Mouse (Mus musculus) midbrain, embryonic 10.5 days (tissue): ENCODE results near the gene Zfp61. TPM values are rescaled to one million over a fixed set of nuclear protein-coding genes. Genes with fewer than 3 reads are reported as not detected.

Experiments
- DNase-seq: peaks from one replicate; pipeline ENCODE4 v3.0.0-alpha.2; 2017; ENCODE audit warnings: low spot score
- H3K27ac ChIP-seq: fragments of 300-500 bp; sonication (generic); replicated peaks from 2 replicates; pipeline ENCODE4 v1.5.1; 2016; ENCODE audit warnings: mild to moderate bottlenecking
- H3K27me3 ChIP-seq: fragments of 300-500 bp; sonication (generic); 2 replicates; pipeline ENCODE4 v1.6.1; 2016; ENCODE audit warnings: low read depth, mild to moderate bottlenecking; ENCODE audit not compliant: poor library complexity, severe bottlenecking
- H3K36me3 ChIP-seq: fragments of 300-500 bp; sonication (generic); 2 replicates; pipeline ENCODE4 v1.6.1; 2016; ENCODE audit warnings: mild to moderate bottlenecking, moderate library complexity
- H3K4me1 ChIP-seq: fragments of 300-500 bp; sonication (generic); 2 replicates; pipeline ENCODE4 v1.6.1; 2016
- H3K4me3 ChIP-seq: fragments of 300-500 bp; sonication (generic); 2 replicates; pipeline ENCODE4 v1.5.1; 2016; ENCODE audit warnings: mild to moderate bottlenecking, moderate library complexity
- H3K9me3 ChIP-seq: fragments of 300-500 bp; sonication (generic); replicated peaks from 2 replicates; pipeline ENCODE4 v1.6.1; 2016; ENCODE audit warnings: mild to moderate bottlenecking
- WGBS: fragments of 180-500 bp; shearing (Covaris S2); methylation state at CpG from one replicate; pipeline ENCODE4 v1.1.7; 2016; 5-methylcytosine and 5-hydroxymethylcytosine counted together
- polyA plus RNA-seq: library from polyadenylated mRNA; unstranded; fragments of >200 nt; fragmentation: Nextera tagmentation; extraction: Ambion mirVana; gene quantifications from 2 replicates; pipeline ENCODE4 v1.2.1, GENCODE M21; 2016

Gene Zfp61
- polyA plus RNA-seq, 1 experiment from 2014 or later, result 36.7 TPM

- H3K27ac ChIP-seq, result no peak overlapping the region
- H3K4me3 ChIP-seq, result no peak overlapping the region
- no peaks in the 10 kb centered on the region for H3K36me3 ChIP-seq
- no peak for DNase-seq
- WGBS, result 81% methylated on average over 4 of the region's 4 CpGs
- H3K9me3 ChIP-seq, result peaks cover 13% of the 10 kb centered on the region; the same call in 1 of the 2 replicates
- peaks cover 13% of the 10 kb centered on the region for H3K4me1 ChIP-seq
- H3K27me3 ChIP-seq, result no peaks in the 10 kb centered on the region
These were observed 21.6 kb upstream of the Zfp61 start for GRCm38 (mm10) chr7:24322593-24322992.

GRCm38 (mm10) chr7:24318942-24319341 is 17.9 kb upstream of the Zfp61 start:
- Histone ChIP-seq H3K36me3 (no peaks in the 10 kb centered on the region), H3K27ac (no peak overlapping the region), H3K4me1 (peaks cover 13% of the 10 kb centered on the region), H3K9me3 (peaks cover 3% of the 10 kb centered on the region; the same call in 1 of the 2 replicates), H3K4me3 (no peak overlapping the region), H3K27me3 (no peaks in the 10 kb centered on the region)
- no peak for DNase-seq
- WGBS, result 82% methylated on average over 6 of the region's 6 CpGs

- peak; percentile 92 for DNase-seq
- no peaks in the 10 kb centered on the region for H3K27me3 ChIP-seq
- peaks cover 13% of the 10 kb centered on the region for H3K4me1 ChIP-seq
- peak within 1 kb of the TSS; percentile 85 for H3K27ac ChIP-seq
- peaks cover 11% of the 10 kb centered on the region for H3K36me3 ChIP-seq
- peak within 1 kb of the TSS; percentile 66 for H3K4me3 ChIP-seq
- WGBS, result 1% methylated on average over 33 of the region's 33 CpGs
- H3K9me3 ChIP-seq, result no peaks in the 10 kb centered on the region
These were observed 15.6 kb upstream of the Zfp61 start, which contains the start of gene Zfp94 for GRCm38 (mm10) chr7:24316567-24317092. TSS of gene Zfp94 (minus strand) at chr7:24316666.

DNA sequence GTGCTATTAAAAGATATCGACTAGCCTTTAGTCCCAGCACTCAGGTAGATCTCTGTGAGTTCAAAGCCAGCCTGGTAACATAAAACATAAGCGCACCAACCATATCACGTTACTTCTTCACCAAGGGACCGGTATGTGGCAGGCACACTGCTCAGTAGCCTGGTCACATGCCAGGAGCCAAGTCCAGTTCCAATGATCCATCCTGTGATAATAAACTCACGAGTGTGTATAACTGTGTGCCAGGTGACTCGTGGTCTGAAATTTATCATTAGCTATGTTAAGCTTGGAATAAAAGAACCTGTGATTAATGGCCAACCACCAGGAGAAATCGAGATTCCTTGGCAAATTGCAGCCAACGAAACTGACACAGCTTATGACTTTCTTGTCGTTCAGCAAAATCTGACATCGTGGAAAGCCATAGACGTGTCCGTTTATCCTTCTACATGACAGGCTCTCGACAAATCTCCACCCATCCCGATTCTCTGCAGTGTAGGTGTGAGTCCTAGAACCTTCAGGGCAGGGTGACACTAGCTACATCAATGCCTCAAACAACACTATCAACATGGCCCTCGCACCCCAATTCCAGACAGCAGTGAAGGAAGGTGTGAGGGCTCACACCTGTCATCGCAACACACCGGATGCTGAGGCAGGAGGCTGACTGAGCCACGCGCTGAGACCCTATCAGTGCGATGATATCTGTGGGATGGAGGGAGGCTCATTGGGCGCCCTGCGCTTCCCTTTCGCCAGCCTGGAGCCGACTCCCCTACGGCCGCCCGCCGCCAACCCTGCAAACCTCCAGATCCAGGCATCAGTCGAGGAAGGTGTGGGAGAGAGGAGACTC is 14.9 kb upstream of the Zfp61 start:
- Histone ChIP-seq H3K36me3 (peaks cover 18% of the 10 kb centered on the region), H3K9me3 (no peaks in the 10 kb centered on the region), H3K4me1 (peaks cover 13% of the 10 kb centered on the region), H3K27ac (peak overlapping the region; percentile 85), H3K4me3 (peak overlapping the region; percentile 66), H3K27me3 (no peaks in the 10 kb centered on the region)
- no peak for DNase-seq
- 31% methylated on average over 29 of the region's 29 CpGs for WGBS

- 1% methylated on average over 18 of the region's 18 CpGs for WGBS
- no peaks in the 10 kb centered on the region for H3K27me3 ChIP-seq
- H3K9me3 ChIP-seq, result no peaks in the 10 kb centered on the region
- peak overlapping the region; percentile 91 for H3K27ac ChIP-seq
- peaks cover 27% of the 10 kb centered on the region for H3K4me1 ChIP-seq
- peaks cover 59% of the 10 kb centered on the region for H3K36me3 ChIP-seq
- peak overlapping the region; percentile 76 for H3K4me3 ChIP-seq
- DNase-seq, result peak; percentile 34
These were observed 1.1 kb downstream of the Zfp61 start for GRCm38 (mm10) chr7:24299823-24300481.

DNA sequence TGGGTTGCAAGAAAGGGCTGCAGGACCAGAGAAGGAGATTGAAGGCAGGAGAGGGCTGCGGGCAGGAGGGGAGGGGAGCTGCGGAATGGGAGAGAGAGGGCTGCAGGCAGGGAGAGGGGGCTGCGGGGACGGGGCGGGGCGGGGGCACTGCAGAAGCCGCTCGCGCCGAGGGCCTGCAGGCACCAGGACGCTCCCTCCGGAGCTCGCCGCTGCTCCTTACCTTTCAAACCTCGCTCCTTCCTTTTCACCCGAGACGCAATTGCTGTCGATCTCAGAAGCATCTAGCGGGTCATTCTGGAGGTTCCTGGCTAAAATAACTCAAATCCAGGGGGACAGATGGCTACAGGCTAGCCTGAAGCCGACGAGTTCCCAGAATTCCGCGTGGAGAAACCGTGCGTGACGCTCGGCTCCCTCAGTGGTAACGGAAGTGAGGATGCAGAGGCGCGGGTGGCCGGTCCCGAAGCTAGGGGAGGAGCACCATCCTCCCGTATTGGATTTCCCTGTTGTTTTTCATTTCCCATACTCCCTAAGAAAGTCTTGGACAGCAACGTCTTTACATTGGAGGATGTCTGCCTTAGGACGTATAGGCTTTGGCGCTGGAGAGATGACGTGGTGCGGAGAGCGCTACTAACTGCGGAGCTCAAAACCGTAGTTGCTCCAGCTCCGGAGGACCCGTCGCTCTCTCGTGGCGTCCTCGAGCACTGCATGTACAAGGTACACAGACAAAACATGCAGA is 1.9 kb downstream of the Zfp61 start:
- Histone ChIP-seq H3K4me1 (peaks cover 27% of the 10 kb centered on the region), H3K27me3 (no peaks in the 10 kb centered on the region), H3K4me3 (peak overlapping the region; percentile 76), H3K36me3 (peaks cover 63% of the 10 kb centered on the region), H3K9me3 (no peaks in the 10 kb centered on the region), H3K27ac (peak overlapping the region; percentile 91)
- under 1% methylated on average over 45 of the region's 47 CpGs for WGBS
- peak; percentile 83 for DNase-seq

DNA sequence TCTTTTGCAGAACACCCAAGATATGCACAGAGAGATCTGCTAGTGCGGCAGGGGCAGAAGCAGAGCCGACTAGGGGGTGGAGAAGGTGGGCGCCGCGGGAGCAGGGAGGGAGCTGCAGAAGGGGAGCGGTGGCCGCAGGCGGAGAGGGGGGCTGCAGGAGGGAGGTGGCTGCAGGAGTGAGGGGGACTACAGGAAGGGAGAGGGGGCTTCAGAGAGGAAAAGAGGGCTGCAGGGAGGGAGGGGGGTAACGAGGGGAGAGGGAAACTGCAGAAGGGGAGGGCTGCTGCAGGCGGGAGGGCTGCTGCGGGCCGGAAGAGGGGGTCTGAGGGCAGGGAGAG is 2.4 kb downstream of the Zfp61 start:
- H3K4me3 ChIP-seq, result peak overlapping the region; percentile 76
- H3K27ac ChIP-seq, result peak overlapping the region; percentile 91
- H3K36me3 ChIP-seq, result peaks cover 65% of the 10 kb centered on the region
- no peaks in the 10 kb centered on the region for H3K27me3 ChIP-seq
- 1% methylated on average over 12 of the region's 12 CpGs for WGBS
- H3K9me3 ChIP-seq, result no peaks in the 10 kb centered on the region
- no peak for DNase-seq
- peaks cover 27% of the 10 kb centered on the region for H3K4me1 ChIP-seq

- peaks cover 65% of the 10 kb centered on the region for H3K36me3 ChIP-seq
- 94% methylated on average over 15 of the region's 15 CpGs for WGBS
These were observed 3.5 kb downstream of the Zfp61 start for GRCm38 (mm10) chr7:24297361-24298095.

DNA sequence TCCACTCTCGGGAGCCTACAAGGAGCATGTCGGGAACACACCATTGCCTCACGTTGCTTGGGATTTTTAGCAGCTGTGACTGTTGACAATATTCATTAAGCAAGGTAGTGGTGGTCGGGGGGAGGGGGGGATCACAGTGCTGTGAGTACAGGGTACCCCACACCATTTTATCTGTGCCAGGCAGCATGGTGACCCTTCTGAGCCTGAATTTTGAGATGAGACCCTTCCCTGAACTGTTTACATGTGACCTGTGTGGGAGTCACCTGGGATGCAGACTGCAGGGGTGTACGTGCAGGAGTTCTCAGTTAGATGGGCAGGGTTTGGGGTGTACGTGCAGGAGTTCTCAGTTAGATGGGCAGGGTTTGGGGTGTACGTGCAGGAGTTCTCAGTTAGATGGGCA is 4.6 kb downstream of the Zfp61 start:
- H3K9me3 ChIP-seq, result no peaks in the 10 kb centered on the region
- DNase-seq, result no peak
- 95% methylated on average over 7 of the region's 7 CpGs for WGBS

More at GRCm38 (mm10) chr7:24297361-24298095, 3.5 kb downstream of the Zfp61 start:
- Histone ChIP-seq H3K27me3 (no peaks in the 10 kb centered on the region), H3K27ac (no peak overlapping the region), H3K4me1 (peaks cover 27% of the 10 kb centered on the region), H3K9me3 (no peaks in the 10 kb centered on the region), H3K4me3 (peak overlapping the region; percentile 76; the same call in 1 of the 2 replicates)
- DNase-seq, result no peak

GRCm38 (mm10) chr7:24295376-24295775 is 5.7 kb downstream of the Zfp61 start:
- no peaks in the 10 kb centered on the region for H3K27me3 ChIP-seq
- peaks cover 74% of the 10 kb centered on the region for H3K36me3 ChIP-seq
- no peak overlapping the region for H3K4me3 ChIP-seq
- 98% methylated on average over 7 of the region's 7 CpGs for WGBS
- H3K9me3 ChIP-seq, result no peaks in the 10 kb centered on the region
- H3K4me1 ChIP-seq, result peaks cover 20% of the 10 kb centered on the region
- no peak overlapping the region for H3K27ac ChIP-seq
- DNase-seq, result no peak

More for the DNA sequence above, 4.6 kb downstream of the Zfp61 start:
- H3K36me3 ChIP-seq, result peaks cover 65% of the 10 kb centered on the region
- no peak overlapping the region for H3K4me3 ChIP-seq
- no peak overlapping the region for H3K27ac ChIP-seq
- no peaks in the 10 kb centered on the region for H3K27me3 ChIP-seq
- peaks cover 27% of the 10 kb centered on the region for H3K4me1 ChIP-seq

DNA sequence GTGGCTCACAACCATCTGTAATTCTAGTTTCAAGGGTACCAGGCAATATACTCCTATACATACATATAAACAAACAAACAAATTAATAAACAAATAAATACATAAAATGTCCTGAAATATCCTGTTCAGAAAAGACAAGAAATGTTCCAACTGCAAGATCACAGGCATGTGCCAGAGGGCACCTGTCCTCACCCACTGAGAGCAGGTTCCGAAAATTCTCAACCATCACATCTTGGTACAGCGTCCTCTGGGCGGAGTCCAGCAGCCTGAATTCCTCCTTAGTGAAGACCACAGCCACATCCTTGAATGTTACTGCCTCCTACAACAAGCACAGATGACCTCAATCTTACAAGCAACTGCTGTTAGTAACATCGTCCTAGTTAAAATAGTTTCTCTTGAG is 6.3 kb downstream of the Zfp61 start:
- H3K27me3 ChIP-seq, result no peaks in the 10 kb centered on the region
- whole genome bisulfite sequencing, result 92% methylated on average over 4 of the region's 4 CpGs
- no peak for DNase-seq
- H3K27ac ChIP-seq, result no peak overlapping the region
- H3K9me3 ChIP-seq, result no peaks in the 10 kb centered on the region
- H3K4me3 ChIP-seq, result no peak overlapping the region
- H3K36me3 ChIP-seq, result peaks cover 80% of the 10 kb centered on the region
- peaks cover 13% of the 10 kb centered on the region for H3K4me1 ChIP-seq
